Mouse (Mus musculus): ENCODE measurements around the gene Acvrl1.

Gene Acvrl1

GRCm38 (mm10) chr15:101143494-101143893 lies 15.2 kb downstream of the Acvrl1 start:
- DNase-seq: no peak

- no peak for DNase-seq
Observed at GRCm38 (mm10) chr15:101144176-101144575, 15.9 kb downstream of the Acvrl1 start.

GRCm38 (mm10) chr15:101144779-101145178 lies 16.5 kb downstream of the Acvrl1 start:
- DNase-seq: no peak

- DNase-seq: peak; percentile 99
Observed at GRCm38 (mm10) chr15:101145424-101146099, 17.2 kb downstream of the Acvrl1 start.

GRCm38 (mm10) chr15:101146100-101146965 lies 18.0 kb downstream of the Acvrl1 start:
- DNase-seq: peak; percentile 58

GRCm38 (mm10) chr15:101147115-101147909 lies 19.0 kb downstream of the Acvrl1 start:
- no peak for DNase-seq

GRCm38 (mm10) chr15:101147910-101148273 lies 19.6 kb downstream of the Acvrl1 start:
- DNase-seq: peak; percentile 84

- no peak for DNase-seq
Observed at GRCm38 (mm10) chr15:101148604-101149003, 20.3 kb downstream of the Acvrl1 start.

- DNase-seq: no peak
Observed at GRCm38 (mm10) chr15:101151409-101152261, 23.3 kb downstream of the Acvrl1 start.

GRCm38 (mm10) chr15:101154700-101155616 lies 26.6 kb downstream of the Acvrl1 start:
- DNase-seq: no peak

- no peak for DNase-seq
Observed at GRCm38 (mm10) chr15:101160128-101160527, 31.8 kb downstream of the Acvrl1 start.

GRCm38 (mm10) chr15:101160591-101160990 lies 32.3 kb downstream of the Acvrl1 start:
- no peak for DNase-seq

- DNase-seq: no peak
Observed at GRCm38 (mm10) chr15:101161534-101161933, 33.2 kb downstream of the Acvrl1 start.

- no peak for DNase-seq
Observed at GRCm38 (mm10) chr15:101163056-101163458, 34.7 kb downstream of the Acvrl1 start.

- no peak for DNase-seq
Observed at GRCm38 (mm10) chr15:101163854-101164253, 35.5 kb downstream of the Acvrl1 start.

- peak; percentile 57 for DNase-seq
Observed at GRCm38 (mm10) chr15:101164291-101164690, 36.0 kb downstream of the Acvrl1 start.

- peak; percentile 57 for DNase-seq
Observed at GRCm38 (mm10) chr15:101165658-101166437, 37.5 kb downstream of the Acvrl1 start.

- DNase-seq: no peak
Observed at GRCm38 (mm10) chr15:101167553-101167952, 39.2 kb downstream of the Acvrl1 start.

- no peak for DNase-seq
Observed at GRCm38 (mm10) chr15:101169910-101170309, 41.6 kb downstream of the Acvrl1 start.

GRCm38 (mm10) chr15:101170413-101170980 lies 42.2 kb downstream of the Acvrl1 start:
- DNase-seq: no peak
